Mouse (Mus musculus): ENCODE results near the gene Bcl7c.

- no peak; the same call in none of the 2 replicates for TF ChIP-seq POLR2A (IDR thresholded peaks at IDR 0.05; ENCODE audit: control insufficient read depth, low read depth, low read length)
- no peak for TF ChIP-seq CTCF (IDR thresholded peaks at IDR 0.05; ENCODE audit: control insufficient read depth, insufficient read depth, insufficient replicate concordance, low read depth, low read length)
These were observed 93.6 kb downstream of the Bcl7c start, which contains the start of gene Zfp629 for GRCm38 (mm10) chr7:127614891-127615843.

Measured in testis, adult 2 months (tissue).